Mouse (Mus musculus) kidney, adult 18-20 months (tissue): ENCODE results near the gene Lipc.
A peak's percentile ranks its signal among the peaks of the same experiment; 100 is the strongest.

Experiments used
- DNase-seq: peaks from one replicate; pipeline ENCODE4 v3.0.0; 2021

Lipc gene

GRCm38 (mm10) chr9:70911163-70911562, 40.9 kb downstream of the Lipc start:
- DNase-seq = no peak

- no peak for DNase-seq
Observed at GRCm38 (mm10) chr9:70910351-70910750, 41.7 kb downstream of the Lipc start.

- no peak for DNase-seq
Observed at GRCm38 (mm10) chr9:70902821-70903730, 49.0 kb downstream of the Lipc start.

- DNase-seq = no peak
Observed at GRCm38 (mm10) chr9:70894201-70894600, 57.8 kb downstream of the Lipc start.

GRCm38 (mm10) chr9:70893526-70893925, 58.5 kb downstream of the Lipc start:
- DNase-seq = no peak

GRCm38 (mm10) chr9:70892627-70893026, 59.4 kb downstream of the Lipc start:
- DNase-seq = no peak

- DNase-seq = peak; percentile 24
Observed at GRCm38 (mm10) chr9:70891431-70892133, 60.4 kb downstream of the Lipc start.

- DNase-seq = no peak
Observed at GRCm38 (mm10) chr9:70890736-70891135, 61.3 kb downstream of the Lipc start.

- DNase-seq = no peak
Observed at GRCm38 (mm10) chr9:70888969-70889368, 63.1 kb downstream of the Lipc start.

- no peak for DNase-seq
Observed at GRCm38 (mm10) chr9:70888556-70888955, 63.5 kb downstream of the Lipc start.

GRCm38 (mm10) chr9:70881982-70882381, 70.0 kb downstream of the Lipc start:
- DNase-seq = no peak

GRCm38 (mm10) chr9:70878823-70879222, 73.2 kb downstream of the Lipc start:
- no peak for DNase-seq

GRCm38 (mm10) chr9:70878157-70878556, 73.9 kb downstream of the Lipc start:
- no peak for DNase-seq

GRCm38 (mm10) chr9:70875490-70875889, 76.5 kb downstream of the Lipc start:
- no peak for DNase-seq

- no peak for DNase-seq
Observed at GRCm38 (mm10) chr9:70875059-70875458, 77.0 kb downstream of the Lipc start.

GRCm38 (mm10) chr9:70872675-70873074, 79.4 kb downstream of the Lipc start:
- no peak for DNase-seq

GRCm38 (mm10) chr9:70870326-70870725, 81.7 kb downstream of the Lipc start:
- no peak for DNase-seq

- no peak for DNase-seq
Observed at GRCm38 (mm10) chr9:70869169-70869873, 82.7 kb downstream of the Lipc start.

GRCm38 (mm10) chr9:70867381-70867780, 84.6 kb downstream of the Lipc start:
- no peak for DNase-seq

GRCm38 (mm10) chr9:70864039-70864438, 88.0 kb downstream of the Lipc start:
- DNase-seq = no peak

GRCm38 (mm10) chr9:70863299-70863698, 88.7 kb downstream of the Lipc start:
- peak; percentile 52 for DNase-seq

GRCm38 (mm10) chr9:70859233-70859632, 92.8 kb downstream of the Lipc start:
- DNase-seq = no peak

- no peak for DNase-seq
Observed at GRCm38 (mm10) chr9:70855868-70856267, 96.2 kb downstream of the Lipc start.
